Comparison of ENCODE assay signal across 7 mouse cellular contexts in the genomic region with DNA sequence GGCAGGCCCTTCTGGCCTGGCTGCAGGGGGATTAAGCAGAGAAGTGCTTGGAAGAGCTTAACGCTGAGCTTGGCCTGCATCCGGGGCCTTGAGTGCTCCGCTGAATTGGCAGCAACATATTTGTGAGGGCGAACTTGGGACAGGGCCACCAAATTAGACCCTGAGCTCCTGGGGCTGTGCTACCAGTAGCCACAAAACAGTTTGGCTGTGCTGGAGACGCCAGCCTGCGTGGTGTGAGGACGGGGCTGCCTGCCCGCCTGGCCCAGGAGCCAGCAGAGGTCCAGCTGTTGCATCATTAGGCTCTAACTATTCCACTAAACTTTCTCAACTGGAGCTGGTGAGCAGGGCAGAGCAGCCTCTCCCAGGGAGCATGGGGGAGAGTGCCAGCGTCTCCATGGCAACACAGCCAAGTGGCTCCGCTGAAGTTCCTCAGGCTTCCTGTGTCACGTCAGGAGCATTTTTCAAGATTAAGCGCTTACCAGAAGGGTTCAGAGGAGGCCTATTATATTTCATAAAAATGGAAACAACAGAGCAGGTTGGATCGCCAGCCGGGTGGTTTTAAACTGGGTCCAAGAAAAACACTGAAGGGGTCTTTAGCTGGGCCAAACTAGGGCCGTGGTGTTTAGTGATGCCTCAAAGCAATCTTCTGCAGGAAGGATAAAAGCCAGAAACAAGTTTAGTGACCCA.
DNase-seq lines count a peak whose midpoint lies in the region; ATAC-seq and TF ChIP-seq lines count a peak whose summit lies in the region.

No protein-coding gene starts in this region.

- H3K9ac ChIP-seq in embryonic facial prominence, embryonic 12.5 days: 0 out of 2 replicates have a peak overlapping the region, but pooled peaks have one; percentile 15
- peak overlapping the region; percentile 13; the same call in 1 of the 2 replicates for H3K9ac ChIP-seq in intestine, embryonic 16.5 days (ENCODE audit: low read depth, low read length)
- no peak overlapping the region for H3K9ac ChIP-seq in midbrain, embryonic 11.5 days (ENCODE audit: low read length)

- ATAC-seq in embryonic facial prominence, embryonic 12.5 days (ENCODE audit: insufficient number of reproducible peaks, insufficient read depth, low FRiP score, low TSS enrichment): peak; percentile 82
- peak; percentile 51 for ATAC-seq in granulocyte monocyte progenitor cell, adult 5-6 weeks (replicated peaks; ENCODE audit: poor library complexity, severe bottlenecking)
- peak; percentile 78 for ATAC-seq in intestine, embryonic 16.5 days
- peak; percentile 70 for ATAC-seq in midbrain, embryonic 11.5 days (ENCODE audit: low FRiP score)

- intact Hi-C loops in left cerebral cortex, postnatal 14 days (cut with DNase I): loop anchor here (10.0 kb wide), 1 partner anchor 881 kb away; no protein-coding TSS in a partner anchor

- 0 out of 2 replicates have a peak overlapping the region, but pooled peaks have one; percentile 2 for H3K4me2 ChIP-seq in embryonic facial prominence, embryonic 12.5 days (replicated peaks)
- H3K4me2 ChIP-seq in intestine, embryonic 16.5 days (ENCODE audit: low read depth, low read length): no peak overlapping the region
- no peak overlapping the region; the same call in 1 of the 2 replicates for H3K4me2 ChIP-seq in midbrain, embryonic 11.5 days

- DNase-seq in brain, embryonic 14.5 days (ENCODE audit: low read depth): peak; percentile 95
- DNase-seq in left cerebral cortex, postnatal 14 days (ENCODE audit: low spot score in 2 of 2): peak; percentile 83 to 88
- DNase-seq in midbrain, embryonic 11.5 days (ENCODE audit: low spot score, missing footprints): peak; percentile 91
- peak; percentile 84 for DNase-seq in skeletal muscle tissue, adult 2 months (ENCODE audit: low read depth, low spot score)

- TF ChIP-seq POLR2A in brain, embryonic 14.5 days (IDR thresholded peaks at IDR 0.05; ENCODE audit: borderline replicate concordance, extremely low read depth, insufficient read depth, insufficient read length, poor library complexity, severe bottlenecking): no peak

- TF ChIP-seq CTCF in brain, embryonic 14.5 days (IDR thresholded peaks at IDR 0.05; ENCODE audit: borderline replicate concordance, extremely low read depth, insufficient read depth, insufficient read length): no peak

- no peaks in the 10 kb centered on the region for H3K9me3 ChIP-seq in embryonic facial prominence, embryonic 12.5 days
- no peaks in the 10 kb centered on the region for H3K9me3 ChIP-seq in intestine, embryonic 16.5 days (ENCODE audit: control insufficient read depth, low read length)
- no peaks in the 10 kb centered on the region for H3K9me3 ChIP-seq in midbrain, embryonic 11.5 days (ENCODE audit: control insufficient read depth, low read length)

- peaks cover 22% of the 10 kb centered on the region for H3K36me3 ChIP-seq in embryonic facial prominence, embryonic 12.5 days
- H3K36me3 ChIP-seq in intestine, embryonic 16.5 days (ENCODE audit: control insufficient read depth, insufficient read depth, low read length): no peaks in the 10 kb centered on the region
- H3K36me3 ChIP-seq in midbrain, embryonic 11.5 days (ENCODE audit: control insufficient read depth, insufficient read depth, low read length): peaks cover 6% of the 10 kb centered on the region; the same call in 1 of the 2 replicates

- no peaks in the 10 kb centered on the region for H3K27me3 ChIP-seq in embryonic facial prominence, embryonic 12.5 days
- H3K27me3 ChIP-seq in intestine, embryonic 16.5 days (replicated peaks; ENCODE audit: control insufficient read depth, insufficient read depth, low read length): no peaks in the 10 kb centered on the region
- no peaks in the 10 kb centered on the region for H3K27me3 ChIP-seq in midbrain, embryonic 11.5 days (ENCODE audit: control insufficient read depth, insufficient read depth, low read length)

- H3K4me3 ChIP-seq in embryonic facial prominence, embryonic 12.5 days: no peak overlapping the region
- no peak overlapping the region for H3K4me3 ChIP-seq in intestine, embryonic 16.5 days (ENCODE audit: low read length)
- H3K4me3 ChIP-seq in midbrain, embryonic 11.5 days (ENCODE audit: low read depth, low read length): no peak overlapping the region

- peak overlapping the region; percentile 93 for H3K27ac ChIP-seq in embryonic facial prominence, embryonic 12.5 days
- peak overlapping the region; percentile 75 for H3K27ac ChIP-seq in intestine, embryonic 16.5 days (ENCODE audit: low read length)
- peak overlapping the region; percentile 56; the same call in 1 of the 2 replicates for H3K27ac ChIP-seq in midbrain, embryonic 11.5 days (ENCODE audit: low read depth, low read length)

- WGBS in embryonic facial prominence, embryonic 12.5 days: 17% methylated on average over 15 of the region's 15 CpGs
- WGBS in intestine, embryonic 16.5 days: 40% methylated on average over 15 of the region's 15 CpGs
- WGBS in midbrain, embryonic 11.5 days: 24% methylated on average over 15 of the region's 15 CpGs

- peaks cover 42% of the 10 kb centered on the region for H3K4me1 ChIP-seq in embryonic facial prominence, embryonic 12.5 days
- H3K4me1 ChIP-seq in intestine, embryonic 16.5 days (ENCODE audit: control insufficient read depth, insufficient read depth, low read length): peaks cover 17% of the 10 kb centered on the region
- H3K4me1 ChIP-seq in midbrain, embryonic 11.5 days (ENCODE audit: control insufficient read depth, insufficient read depth, low read length): peaks cover 24% of the 10 kb centered on the region
